Mouse (Mus musculus) liver, embryonic 16.5 days (tissue): ENCODE measurements around the gene Tmem174. TPM values are rescaled to one million over a fixed set of nuclear protein-coding genes. Genes with fewer than 3 reads are reported as not detected.

Experiments
- ATAC-seq: fragments of 200-750 bp; cut with Nextera tagmentation; 2 replicates; pipeline ENCODE4 v1.8.0; 2017; ENCODE audit warnings: low read depth, mild to moderate bottlenecking, moderate number of reproducible peaks, moderate library complexity
- H3K27ac ChIP-seq: fragments of 300-500 bp; sonication (generic); 2 replicates; pipeline ENCODE4 v1.5.1; 2014; ENCODE audit warnings: mild to moderate bottlenecking, low read length
- H3K27me3 ChIP-seq: fragments of 300-500 bp; sonication (generic); 2 replicates; pipeline ENCODE4 v1.6.1; 2014; ENCODE audit warnings: low read depth, low read length, mixed read lengths; ENCODE audit not compliant: control insufficient read depth, insufficient read depth
- H3K36me3 ChIP-seq: fragments of 300-500 bp; sonication (generic); 2 replicates; pipeline ENCODE4 v1.6.1; 2014; ENCODE audit warnings: mild to moderate bottlenecking; ENCODE audit not compliant: control insufficient read depth, insufficient read depth
- H3K4me1 ChIP-seq: fragments of 300-500 bp; sonication (generic); 2 replicates; pipeline ENCODE4 v1.6.1; 2014; ENCODE audit warnings: low read depth, low read length, mixed read lengths; ENCODE audit not compliant: control insufficient read depth
- H3K4me2 ChIP-seq: fragments of 300-500 bp; sonication (generic); 2 replicates; pipeline ENCODE4 v1.6.1; 2014; ENCODE audit warnings: low read depth, low read length, mixed read lengths
- H3K4me3 ChIP-seq: fragments of 300-500 bp; sonication (generic); 2 replicates; pipeline ENCODE4 v1.5.1; 2014; ENCODE audit warnings: low read depth, mild to moderate bottlenecking, low read length
- H3K9ac ChIP-seq: fragments of 300-500 bp; sonication (generic); 2 replicates; pipeline ENCODE4 v1.6.1; 2014; ENCODE audit warnings: low read depth, low read length
- H3K9me3 ChIP-seq: fragments of 300-500 bp; sonication (generic); replicated peaks from 2 replicates; pipeline ENCODE4 v1.6.1; 2016; ENCODE audit warnings: low read length; ENCODE audit not compliant: control insufficient read depth
- WGBS: fragments of 180-500 bp; shearing (Covaris S2); extraction: QIAGEN DNeasy Blood & Tissue Kit; methylation state at CpG from one replicate; pipeline ENCODE4 v1.1.7; 2014; ENCODE audit not compliant: insufficient replicate concordance; 5-methylcytosine and 5-hydroxymethylcytosine counted together
- polyA plus RNA-seq: library from polyadenylated mRNA; unstranded; fragments of >200 nt; fragmentation: Nextera tagmentation; extraction: Ambion mirVana; gene quantifications from 2 replicates; pipeline ENCODE4 v1.2.1, GENCODE M21; 2015

The Tmem174 gene
- polyA plus RNA-seq, 1 experiment from 2014 or later: not detected

- 2% methylated on average over 35 of the region's 35 CpGs for WGBS
- H3K4me1 ChIP-seq: no peaks in the 10 kb centered on the region; the same call in 1 of the 2 replicates
- no peaks in the 10 kb centered on the region for H3K36me3 ChIP-seq
- no peak overlapping the region for H3K27ac ChIP-seq
- peaks cover 35% of the 10 kb centered on the region for H3K27me3 ChIP-seq
- H3K4me3 ChIP-seq: peak overlapping the region; percentile 37
- H3K9ac ChIP-seq: no peak overlapping the region
- peak; percentile 74 for ATAC-seq
- H3K4me2 ChIP-seq: peak overlapping the region; percentile 46
- H3K9me3 ChIP-seq: no peaks in the 10 kb centered on the region
Measured at GRCm38 (mm10) chr13:98588951-98589501, 48.2 kb downstream of the Tmem174 start.

- Histone ChIP-seq H3K9me3 (no peaks in the 10 kb centered on the region), H3K27ac (no peak overlapping the region), H3K4me2 (peak overlapping the region; percentile 46), H3K9ac (no peak overlapping the region), H3K36me3 (no peaks in the 10 kb centered on the region), H3K4me3 (peak overlapping the region; percentile 37), H3K27me3 (peaks cover 35% of the 10 kb centered on the region), H3K4me1 (no peaks in the 10 kb centered on the region; the same call in 1 of the 2 replicates)
- no peak for ATAC-seq
- WGBS: 8% methylated on average over 12 of the region's 12 CpGs
Measured at GRCm38 (mm10) chr13:98588480-98588879, 48.7 kb downstream of the Tmem174 start.

GRCm38 (mm10) chr13:98587639-98588038, 49.6 kb downstream of the Tmem174 start:
- Histone ChIP-seq H3K36me3 (no peaks in the 10 kb centered on the region), H3K27me3 (peaks cover 35% of the 10 kb centered on the region), H3K9me3 (no peaks in the 10 kb centered on the region), H3K27ac (no peak overlapping the region), H3K4me2 (no peak overlapping the region), H3K4me3 (no peak overlapping the region), H3K9ac (no peak overlapping the region), H3K4me1 (no peaks in the 10 kb centered on the region; the same call in 1 of the 2 replicates)
- ATAC-seq: no peak
- 7% methylated on average over 14 of the region's 14 CpGs for WGBS

GRCm38 (mm10) chr13:98586817-98587575, 50.2 kb downstream of the Tmem174 start:
- no peak overlapping the region for H3K4me2 ChIP-seq
- whole genome bisulfite sequencing: 23% methylated on average over 17 of the region's 17 CpGs
- H3K9me3 ChIP-seq: no peaks in the 10 kb centered on the region
- no peaks in the 10 kb centered on the region for H3K36me3 ChIP-seq
- no peaks in the 10 kb centered on the region; the same call in 1 of the 2 replicates for H3K4me1 ChIP-seq
- ATAC-seq: no peak
- no peak overlapping the region for H3K4me3 ChIP-seq
- no peak overlapping the region for H3K9ac ChIP-seq
- H3K27me3 ChIP-seq: peaks cover 35% of the 10 kb centered on the region
- H3K27ac ChIP-seq: no peak overlapping the region

Other genes starting within 250 kb of the Tmem174 start
- gene Gm10320, start 145.4 kb downstream of the Tmem174 start, polyA plus RNA-seq: 0.84 and 1.1 TPM in 2 replicates
- 0.39 and 0.68 TPM in 2 replicates for gene Tmem171, start 57.4 kb upstream of the Tmem174 start, polyA plus RNA-seq
- 31.1 and 33.8 TPM in 2 replicates for gene Fcho2, start 178.0 kb upstream of the Tmem174 start, polyA plus RNA-seq